Mouse (Mus musculus) embryonic fibroblast, embryonic 13.5 days (primary cell): ENCODE measurements around the gene Mpdu1.

ENCODE experiments used
- CTCF ChIP-seq: IDR thresholded peaks from 2 replicates; pipeline ENCODE4 v1.5.1; 2011; ENCODE audit warnings: mild to moderate bottlenecking, control low read depth, low read length, moderate library complexity, borderline replicate concordance; ENCODE audit not compliant: insufficient read depth
- POLR2A ChIP-seq: IDR thresholded peaks from 2 replicates; pipeline ENCODE4 v1.6.1; 2011; ENCODE audit warnings: low read depth, mild to moderate bottlenecking, control low read depth, low read length, moderate library complexity

DNA sequence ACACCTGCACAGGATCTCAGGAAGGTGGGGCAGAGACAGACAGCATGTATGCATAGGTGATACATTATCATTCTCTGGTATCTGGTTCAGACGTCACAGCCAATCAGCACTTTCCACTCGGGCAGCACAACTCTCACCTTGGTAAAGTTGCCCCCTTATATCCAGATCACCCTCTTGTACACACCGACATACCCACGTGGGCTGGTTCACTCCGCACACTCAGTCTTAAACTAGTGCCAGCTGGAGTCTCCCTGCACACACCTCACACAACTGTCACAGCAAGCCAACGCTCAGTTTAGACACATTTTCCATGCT, 32.6 kb upstream of the Mpdu1 start:
- TF ChIP-seq POLR2A (no peak; the same call in 1 of the 2 replicates), CTCF (no peak)
